In genomic region chr5:134027316-134027966, GRCm38 (mm10) we compare ENCODE assay signal across 10 mouse cellular contexts.
DNase-seq lines count a peak whose midpoint lies in the region; ATAC-seq and TF ChIP-seq lines count a peak whose summit lies in the region.
"Had no signal": no experiment of that assay in that cellular context is flagged by ENCODE, and none has a peak within 500 bp of the region (broad histone marks: within the 10 kb centered on the region; RNA-seq: fewer than 3 reads in every experiment).

No protein-coding gene starts in this region.

- no peak for TF ChIP-seq EP300 in heart, adult 2 months (IDR thresholded peaks at IDR 0.05; ENCODE audit: insufficient read depth, low read depth, low read length)

- H3K4me1 ChIP-seq in heart, adult 2 months (ENCODE audit: control insufficient read depth, insufficient read depth, low read length), result no peaks in the 10 kb centered on the region
- no peaks in the 10 kb centered on the region for H3K4me1 ChIP-seq in heart, embryonic 12.5 days (replicated peaks)
- H3K4me1 ChIP-seq: heart, embryonic 15.5 days; liver, embryonic 15.5 days had no signal

- no peak overlapping the region for H3K9ac ChIP-seq in heart, adult 2 months (ENCODE audit: low read depth, low read length)
- no peak overlapping the region for H3K9ac ChIP-seq in heart, embryonic 12.5 days
- H3K9ac ChIP-seq: heart, embryonic 15.5 days; liver, embryonic 15.5 days had no signal

- DNase-seq in heart, adult 2 months, result peak; percentile 19 to 33
- peak; percentile 26 for DNase-seq in retina, embryonic 14.5 days (ENCODE audit: low spot score)
- no peak for DNase-seq in retina, postnatal 1 day
- DNase-seq in left cerebral cortex, postnatal 14 days (ENCODE audit: low spot score in 2 of 2), result peak; percentile 17 to 46
- no peak for DNase-seq in thymus, postnatal 14 days
- DNase-seq in ovary, adult 18-20 months (ENCODE audit: low spot score), result no peak
- no peak for DNase-seq in spleen, postnatal 14 days (ENCODE audit: low spot score in 2 of 2)

- no peak overlapping the region for H3K4me3 ChIP-seq in heart, adult 2 months
- H3K4me3 ChIP-seq in heart, embryonic 12.5 days, result no peak overlapping the region
- H3K4me3 ChIP-seq: heart, embryonic 15.5 days; liver, embryonic 15.5 days had no signal

- no peaks in the 10 kb centered on the region for H3K27me3 ChIP-seq in heart, adult 2 months (ENCODE audit: control insufficient read depth, insufficient read depth, low read length)
- H3K27me3 ChIP-seq in heart, embryonic 12.5 days (replicated peaks), result no peaks in the 10 kb centered on the region
- H3K27me3 ChIP-seq: heart, embryonic 15.5 days; liver, embryonic 15.5 days had no signal

- ATAC-seq in heart, embryonic 12.5 days (ENCODE audit: insufficient number of reproducible peaks, low FRiP score), result no peak

- H3K79me2 ChIP-seq in heart, adult 2 months (replicated peaks; ENCODE audit: control insufficient read depth, insufficient read depth, low read length), result no peaks in the 10 kb centered on the region

- no peak for TF ChIP-seq POLR2A in heart, adult 2 months (IDR thresholded peaks at IDR 0.05; ENCODE audit: insufficient read depth, low read depth, low read length)

- intact Hi-C loops in heart, adult 2 months (cut with DNase I), result no loop called here
- intact Hi-C loops in left cerebral cortex, postnatal 14 days (cut with DNase I), result no loop called here

- TF ChIP-seq CTCF in heart, adult 2 months (IDR thresholded peaks at IDR 0.05), result no peak

- no peaks in the 10 kb centered on the region for H3K36me3 ChIP-seq in heart, adult 2 months (ENCODE audit: control insufficient read depth, insufficient read depth, low read length)
- no peaks in the 10 kb centered on the region for H3K36me3 ChIP-seq in heart, embryonic 12.5 days
- H3K36me3 ChIP-seq: heart, embryonic 15.5 days; liver, embryonic 15.5 days had no signal

- 45% methylated on average over 11 of the region's 11 CpGs for WGBS in heart, adult 2 months
- 63% methylated on average over 11 of the region's 11 CpGs for WGBS in heart, embryonic 12.5 days

- no peak overlapping the region for H3K4me2 ChIP-seq in heart, embryonic 12.5 days
- H3K4me2 ChIP-seq: heart, embryonic 15.5 days; liver, embryonic 15.5 days had no signal

- no peak overlapping the region for H3K27ac ChIP-seq in heart, adult 2 months
- no peak overlapping the region for H3K27ac ChIP-seq in heart, embryonic 12.5 days (ENCODE audit: poor library complexity, severe bottlenecking)
- H3K27ac ChIP-seq: heart, embryonic 15.5 days; liver, embryonic 15.5 days had no signal

- H3K9me3 ChIP-seq in heart, embryonic 12.5 days (replicated peaks), result no peaks in the 10 kb centered on the region
- H3K9me3 ChIP-seq: heart, embryonic 15.5 days; liver, embryonic 15.5 days had no signal

Comparison
In these comparisons a context has a peak if more than half of its experiments do, and no peak if none do; other contexts are left out.
1. DNase-seq: peak in heart, adult 2 months (2 of 2), retina, embryonic 14.5 days (single experiment) and left cerebral cortex, postnatal 14 days (2 of 2); none in retina, postnatal 1 day (single experiment), thymus, postnatal 14 days (single experiment), ovary, adult 18-20 months (single experiment) and spleen, postnatal 14 days (0 of 2).